Mouse (Mus musculus) frontal cortex, postnatal 14 days (tissue): ENCODE measurements around the gene Nudt3.

Experiments used
- DNase-seq, 2 experiments: peaks; one replicate each; pipeline ENCODE4 v3.0.0; 2022; ENCODE audit warnings: low spot score in 2 of 2

Gene Nudt3

GRCm38 (mm10) chr17:27547253-27547868 lies 75.9 kb downstream of the Nudt3 start:
- DNase-seq: no peak

GRCm38 (mm10) chr17:27546574-27547085 lies 76.7 kb downstream of the Nudt3 start:
- no peak for DNase-seq

GRCm38 (mm10) chr17:27545991-27546390 lies 77.3 kb downstream of the Nudt3 start:
- DNase-seq: no peak

GRCm38 (mm10) chr17:27544551-27544950 lies 78.7 kb downstream of the Nudt3 start:
- DNase-seq: no peak

GRCm38 (mm10) chr17:27541984-27542383 lies 81.3 kb downstream of the Nudt3 start:
- no peak for DNase-seq

- DNase-seq: no peak
These were observed 82.0 kb downstream of the Nudt3 start for GRCm38 (mm10) chr17:27541261-27541660.

GRCm38 (mm10) chr17:27534718-27535117 lies 88.6 kb downstream of the Nudt3 start:
- peak; percentile 72 to 90 for DNase-seq

- DNase-seq: no peak
These were observed 89.9 kb downstream of the Nudt3 start for GRCm38 (mm10) chr17:27533354-27533753.

- no peak for DNase-seq
These were observed 91.2 kb downstream of the Nudt3 start for GRCm38 (mm10) chr17:27532095-27532494.
